Mouse (Mus musculus): ENCODE results near the gene Rassf1. TPM values are rescaled to one million over a fixed set of nuclear protein-coding genes. Genes with fewer than 3 reads are reported as not detected.

Gene Rassf1
- polyA plus RNA-seq, 1 experiment from 2014 or later: 46.5 TPM

- H3K4me1 ChIP-seq: peaks cover 11% of the 10 kb centered on the region
- WGBS: 84% methylated on average over 11 of the region's 11 CpGs
- DNase-seq (ENCODE audit: low spot score): no peak
- H3K4me3 ChIP-seq: no peak overlapping the region
- no peaks in the 10 kb centered on the region for H3K9me3 ChIP-seq
- no peaks in the 10 kb centered on the region for H3K27me3 ChIP-seq (replicated peaks; ENCODE audit: low read depth, poor library complexity, severe bottlenecking)
- peaks cover 62% of the 10 kb centered on the region for H3K36me3 ChIP-seq (replicated peaks)
- H3K27ac ChIP-seq (replicated peaks): no peak overlapping the region
Observed at GRCm38 (mm10) chr9:107593101-107593976, 42.0 kb downstream of the Rassf1 start.

- H3K27ac ChIP-seq (replicated peaks): no peak overlapping the region
- H3K4me1 ChIP-seq: peaks cover under 1% of the 10 kb centered on the region; the same call in 1 of the 2 replicates
- DNase-seq (ENCODE audit: low spot score): no peak
- WGBS: 78% methylated on average over 8 of the region's 8 CpGs
- H3K36me3 ChIP-seq (replicated peaks): peaks cover 62% of the 10 kb centered on the region
- H3K9me3 ChIP-seq: no peaks in the 10 kb centered on the region
- no peak overlapping the region for H3K4me3 ChIP-seq
- H3K27me3 ChIP-seq (replicated peaks; ENCODE audit: low read depth, poor library complexity, severe bottlenecking): peaks cover 9% of the 10 kb centered on the region; the same call in 1 of the 2 replicates
Observed at GRCm38 (mm10) chr9:107594281-107595062, 43.1 kb downstream of the Rassf1 start.

GRCm38 (mm10) chr9:107596619-107597569, 45.5 kb downstream of the Rassf1 start:
- H3K27me3 ChIP-seq (replicated peaks; ENCODE audit: low read depth, poor library complexity, severe bottlenecking): peaks cover 15% of the 10 kb centered on the region
- no peak overlapping the region for H3K4me3 ChIP-seq
- H3K36me3 ChIP-seq (replicated peaks): peaks cover 38% of the 10 kb centered on the region
- 91% methylated on average over 11 of the region's 11 CpGs for WGBS
- no peak for DNase-seq (ENCODE audit: low spot score)
- no peaks in the 10 kb centered on the region for H3K9me3 ChIP-seq
- H3K27ac ChIP-seq (replicated peaks): no peak overlapping the region
- H3K4me1 ChIP-seq: peaks cover 6% of the 10 kb centered on the region

- 0 out of 2 replicates have a peak overlapping the region, but pooled peaks have one; percentile 4 for H3K4me3 ChIP-seq
- WGBS: 83% methylated on average over 5 of the region's 5 CpGs
Observed at GRCm38 (mm10) chr9:107598385-107598784, 47.0 kb downstream of the Rassf1 start.

GRCm38 (mm10) chr9:107599433-107599832, 48.1 kb downstream of the Rassf1 start:
- Histone ChIP-seq H3K27me3 (replicated peaks; ENCODE audit: low read depth, poor library complexity, severe bottlenecking) (peaks cover 30% of the 10 kb centered on the region), H3K36me3 (replicated peaks) (peaks cover 12% of the 10 kb centered on the region), H3K9me3 (no peaks in the 10 kb centered on the region), H3K4me3 (no peak overlapping the region; the same call in 1 of the 2 replicates), H3K27ac (replicated peaks) (no peak overlapping the region), H3K4me1 (peaks cover 31% of the 10 kb centered on the region)
- DNase-seq (ENCODE audit: low spot score): no peak
- 86% methylated on average over 9 of the region's 9 CpGs for WGBS

More at GRCm38 (mm10) chr9:107598385-107598784, 47.0 kb downstream of the Rassf1 start:
- no peaks in the 10 kb centered on the region for H3K9me3 ChIP-seq
- DNase-seq (ENCODE audit: low spot score): no peak
- no peak overlapping the region for H3K27ac ChIP-seq (replicated peaks)
- peaks cover 24% of the 10 kb centered on the region for H3K27me3 ChIP-seq (replicated peaks; ENCODE audit: low read depth, poor library complexity, severe bottlenecking)
- H3K4me1 ChIP-seq: peaks cover 21% of the 10 kb centered on the region
- peaks cover 23% of the 10 kb centered on the region for H3K36me3 ChIP-seq (replicated peaks)

GRCm38 (mm10) chr9:107599842-107600241, 48.5 kb downstream of the Rassf1 start:
- Histone ChIP-seq H3K9me3 (no peaks in the 10 kb centered on the region), H3K4me1 (peaks cover 35% of the 10 kb centered on the region), H3K27ac (replicated peaks) (no peak overlapping the region), H3K36me3 (replicated peaks) (peaks cover 8% of the 10 kb centered on the region; the same call in 1 of the 2 replicates), H3K27me3 (replicated peaks; ENCODE audit: low read depth, poor library complexity, severe bottlenecking) (peaks cover 30% of the 10 kb centered on the region), H3K4me3 (peak overlapping the region; percentile 16; the same call in 1 of the 2 replicates)
- DNase-seq (ENCODE audit: low spot score): peak; percentile 43
- 64% methylated on average over 14 of the region's 14 CpGs for WGBS

GRCm38 (mm10) chr9:107600745-107601144, 49.4 kb downstream of the Rassf1 start:
- WGBS: 82% methylated on average over 12 of the region's 12 CpGs

GRCm38 (mm10) chr9:107601275-107601674, 49.9 kb downstream of the Rassf1 start:
- 0 out of 2 replicates have a peak, but pooled peaks cover 4% of the 10 kb centered on the region for H3K36me3 ChIP-seq (replicated peaks)
- 87% methylated on average over 11 of the region's 11 CpGs for WGBS

More at GRCm38 (mm10) chr9:107600745-107601144, 49.4 kb downstream of the Rassf1 start:
- Histone ChIP-seq H3K27ac (replicated peaks) (no peak overlapping the region), H3K27me3 (replicated peaks; ENCODE audit: low read depth, poor library complexity, severe bottlenecking) (peaks cover 30% of the 10 kb centered on the region), H3K4me3 (no peak overlapping the region), H3K9me3 (no peaks in the 10 kb centered on the region), H3K36me3 (replicated peaks) (0 out of 2 replicates have a peak, but pooled peaks cover 4% of the 10 kb centered on the region), H3K4me1 (peaks cover 44% of the 10 kb centered on the region)
- no peak for DNase-seq (ENCODE audit: low spot score)

GRCm38 (mm10) chr9:107602068-107602648, 50.8 kb downstream of the Rassf1 start:
- peak; percentile 92 for DNase-seq (ENCODE audit: low spot score)
- Histone ChIP-seq H3K4me3 (peak overlapping the region; percentile 6; the same call in 1 of the 2 replicates), H3K27ac (replicated peaks) (peak overlapping the region; percentile 65), H3K27me3 (replicated peaks; ENCODE audit: low read depth, poor library complexity, severe bottlenecking) (peaks cover 35% of the 10 kb centered on the region), H3K4me1 (peaks cover 58% of the 10 kb centered on the region), H3K36me3 (replicated peaks) (0 out of 2 replicates have a peak, but pooled peaks cover 4% of the 10 kb centered on the region), H3K9me3 (no peaks in the 10 kb centered on the region)
- WGBS: 15% methylated on average over 10 of the region's 10 CpGs

More at GRCm38 (mm10) chr9:107601275-107601674, 49.9 kb downstream of the Rassf1 start:
- no peak overlapping the region for H3K4me3 ChIP-seq
- H3K27ac ChIP-seq (replicated peaks): 0 out of 2 replicates have a peak overlapping the region, but pooled peaks have one; percentile 65
- H3K9me3 ChIP-seq: no peaks in the 10 kb centered on the region
- peaks cover 50% of the 10 kb centered on the region for H3K4me1 ChIP-seq
- peaks cover 30% of the 10 kb centered on the region for H3K27me3 ChIP-seq (replicated peaks; ENCODE audit: low read depth, poor library complexity, severe bottlenecking)
- DNase-seq (ENCODE audit: low spot score): no peak

GRCm38 (mm10) chr9:107603251-107603650, 51.9 kb downstream of the Rassf1 start:
- H3K4me1 ChIP-seq: peaks cover 69% of the 10 kb centered on the region
- H3K4me3 ChIP-seq: no peak overlapping the region
- WGBS: 84% methylated on average over 6 of the region's 6 CpGs
- H3K27ac ChIP-seq (replicated peaks): peak overlapping the region; percentile 65
- H3K9me3 ChIP-seq: no peaks in the 10 kb centered on the region
- 0 out of 2 replicates have a peak, but pooled peaks cover 4% of the 10 kb centered on the region for H3K36me3 ChIP-seq (replicated peaks)
- DNase-seq (ENCODE audit: low spot score): no peak
- peaks cover 38% of the 10 kb centered on the region for H3K27me3 ChIP-seq (replicated peaks; ENCODE audit: low read depth, poor library complexity, severe bottlenecking)

GRCm38 (mm10) chr9:107605041-107605661, 53.8 kb downstream of the Rassf1 start:
- no peaks in the 10 kb centered on the region for H3K9me3 ChIP-seq
- DNase-seq (ENCODE audit: low spot score): no peak
- H3K36me3 ChIP-seq (replicated peaks): no peaks in the 10 kb centered on the region
- 33% methylated on average over 23 of the region's 23 CpGs for WGBS
- peaks cover 84% of the 10 kb centered on the region for H3K4me1 ChIP-seq
- H3K27ac ChIP-seq (replicated peaks): peak overlapping the region; percentile 60
- peaks cover 28% of the 10 kb centered on the region for H3K27me3 ChIP-seq (replicated peaks; ENCODE audit: low read depth, poor library complexity, severe bottlenecking)
- H3K4me3 ChIP-seq: peak overlapping the region; percentile 32
